Mouse (Mus musculus) stomach, embryonic 16.5 days (tissue): ENCODE results near the gene Cap1. TPM values are rescaled to one million over a fixed set of nuclear protein-coding genes. Genes with fewer than 3 reads are reported as not detected.

Source experiments
- ATAC-seq: fragments of 200-750 bp; cut with Nextera tagmentation; 2 replicates; pipeline ENCODE4 v1.8.0; 2017; ENCODE audit warnings: moderate number of reproducible peaks, moderate TSS enrichment; ENCODE audit not compliant: insufficient read depth, low FRiP score
- H3K27ac ChIP-seq: fragments of 300-500 bp; sonication (generic); 2 replicates; pipeline ENCODE4 v1.5.1; 2014; ENCODE audit warnings: low read length
- H3K27me3 ChIP-seq: fragments of 300-500 bp; sonication (generic); 2 replicates; pipeline ENCODE4 v1.6.1; 2014; ENCODE audit warnings: low read length, control low read depth, mixed read lengths; ENCODE audit not compliant: control insufficient read depth, insufficient read depth
- H3K36me3 ChIP-seq: fragments of 300-500 bp; sonication (generic); 2 replicates; pipeline ENCODE4 v1.6.1; 2014; ENCODE audit warnings: low read length; ENCODE audit not compliant: control insufficient read depth, insufficient read depth
- H3K4me1 ChIP-seq: fragments of 300-500 bp; sonication (generic); 2 replicates; pipeline ENCODE4 v1.6.1; 2014; ENCODE audit warnings: low read length, control low read depth, mixed read lengths; ENCODE audit not compliant: control insufficient read depth, insufficient read depth
- H3K4me2 ChIP-seq: fragments of 300-500 bp; sonication (generic); 2 replicates; pipeline ENCODE4 v1.6.1; 2014; ENCODE audit warnings: low read depth, low read length, mixed read lengths
- H3K4me3 ChIP-seq: fragments of 300-500 bp; sonication (generic); replicated peaks from 2 replicates; pipeline ENCODE4 v1.5.1; 2014; ENCODE audit warnings: mild to moderate bottlenecking, low read length
- H3K9ac ChIP-seq: fragments of 300-500 bp; sonication (generic); 2 replicates; pipeline ENCODE4 v1.6.1; 2014; ENCODE audit warnings: low read length
- H3K9me3 ChIP-seq: fragments of 300-500 bp; sonication (generic); replicated peaks from 2 replicates; pipeline ENCODE4 v1.6.1; 2016; ENCODE audit warnings: low read length, control low read depth; ENCODE audit not compliant: control insufficient read depth
- WGBS: fragments of 180-500 bp; shearing (Covaris S2); extraction: QIAGEN DNeasy Blood & Tissue Kit; methylation state at CpG from one replicate; pipeline ENCODE4 v1.1.7; 2014; 5-methylcytosine and 5-hydroxymethylcytosine counted together
- polyA plus RNA-seq: library from polyadenylated mRNA; unstranded; fragments of >200 nt; fragmentation: Nextera tagmentation; extraction: Ambion mirVana; gene quantifications from 2 replicates; pipeline ENCODE4 v1.2.1, GENCODE M21; 2015

The Cap1 gene
- polyA plus RNA-seq, 1 experiment from 2014 or later, result 75.1 TPM

DNA sequence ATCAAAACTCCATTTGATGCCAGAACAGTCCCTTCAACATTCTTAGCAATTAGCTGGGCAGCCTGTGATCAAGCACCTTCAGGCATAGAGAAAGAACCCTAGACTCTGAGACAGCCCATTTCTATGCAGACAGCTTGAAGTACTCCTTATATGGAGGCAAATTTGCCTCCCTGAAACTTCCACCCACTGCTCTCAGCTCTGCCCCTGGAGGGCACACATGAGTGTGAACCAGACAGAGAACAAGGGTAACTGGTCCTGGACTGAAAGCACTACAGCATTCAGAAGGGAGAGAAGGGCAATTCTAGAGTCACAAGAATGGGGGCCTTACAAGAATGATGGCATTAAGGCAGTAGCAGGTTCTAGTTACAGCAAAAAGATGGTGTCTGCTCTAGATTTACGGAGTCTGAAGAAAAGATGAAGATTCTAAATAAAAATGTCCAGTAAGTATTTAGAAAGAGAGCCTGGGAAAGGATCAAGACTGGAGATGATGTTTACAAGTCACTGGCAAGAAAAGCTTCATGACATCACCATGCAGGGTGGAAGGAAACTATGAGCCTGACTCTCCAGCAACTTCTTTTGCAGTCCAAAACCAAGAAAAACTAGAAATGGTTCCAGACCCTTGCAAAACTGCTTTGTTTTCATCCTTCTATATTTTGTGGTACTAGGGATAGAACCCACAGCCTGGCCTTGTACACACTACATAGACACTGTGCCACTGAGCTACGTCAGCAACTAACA lies 7.4 kb downstream of the Cap1 start:
- ATAC-seq, result 0 out of 2 replicates have a peak, but pooled peaks have one; percentile 50
- H3K9me3 ChIP-seq, result no peaks in the 10 kb centered on the region
- no peaks in the 10 kb centered on the region for H3K27me3 ChIP-seq
- H3K9ac ChIP-seq, result no peak overlapping the region
- peaks cover 24% of the 10 kb centered on the region for H3K4me1 ChIP-seq
- H3K27ac ChIP-seq, result peak overlapping the region; percentile 66
- H3K4me3 ChIP-seq, result no peak overlapping the region
- H3K36me3 ChIP-seq, result no peaks in the 10 kb centered on the region
- H3K4me2 ChIP-seq, result no peak overlapping the region
- 80% methylated on average over 2 of the region's 2 CpGs for WGBS

DNA sequence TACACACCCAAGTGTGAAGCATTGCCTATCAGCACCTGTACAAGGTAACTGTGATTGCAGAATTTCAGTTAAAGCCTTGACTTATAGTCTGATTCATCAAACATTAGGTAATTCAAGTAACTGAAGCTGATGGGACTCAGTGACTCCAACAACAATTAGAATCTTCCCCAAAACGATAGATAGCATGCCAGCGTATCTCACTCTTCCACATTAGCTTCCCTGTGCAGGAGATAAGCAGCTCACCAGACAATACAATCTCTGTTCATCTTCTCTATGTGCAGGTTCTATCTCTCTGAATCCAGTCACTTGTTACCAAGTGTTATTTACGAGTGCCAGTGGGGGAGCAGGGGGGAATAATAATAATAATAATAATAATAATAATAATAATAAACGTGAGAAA lies 12.3 kb downstream of the Cap1 start:
- no peak for ATAC-seq
- Histone ChIP-seq H3K4me3 (no peak overlapping the region), H3K9ac (no peak overlapping the region), H3K27me3 (no peaks in the 10 kb centered on the region), H3K27ac (no peak overlapping the region), H3K9me3 (no peaks in the 10 kb centered on the region), H3K4me2 (no peak overlapping the region), H3K36me3 (peaks cover 14% of the 10 kb centered on the region), H3K4me1 (peaks cover 3% of the 10 kb centered on the region)
- WGBS, result 85% methylated on average over 4 of the region's 4 CpGs

DNA sequence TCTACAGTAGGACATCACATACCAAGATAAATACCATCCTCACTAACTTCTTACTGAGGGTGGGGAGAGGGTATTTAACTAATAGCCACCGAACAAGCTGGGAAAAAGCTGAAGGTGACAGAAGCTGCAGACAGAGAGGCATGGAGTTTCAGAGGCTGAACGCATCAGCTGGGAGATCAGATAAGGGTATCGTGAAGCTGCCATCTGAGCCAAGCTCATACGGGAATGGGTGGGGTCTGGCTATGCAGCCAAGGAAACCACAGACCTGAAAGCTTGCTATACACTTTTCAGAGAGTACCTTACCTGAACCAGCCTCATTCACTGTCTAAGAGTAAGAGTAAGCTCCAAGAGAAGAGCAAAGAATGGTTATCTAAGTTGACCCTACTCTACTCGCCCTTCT lies 12.9 kb downstream of the Cap1 start:
- no peak overlapping the region for H3K9ac ChIP-seq
- H3K4me3 ChIP-seq, result no peak overlapping the region
- H3K4me2 ChIP-seq, result no peak overlapping the region
- WGBS, result 60% methylated on average over 5 of the region's 5 CpGs
- no peaks in the 10 kb centered on the region for H3K9me3 ChIP-seq
- no peaks in the 10 kb centered on the region for H3K4me1 ChIP-seq
- H3K36me3 ChIP-seq, result peaks cover 14% of the 10 kb centered on the region
- H3K27ac ChIP-seq, result no peak overlapping the region
- no peak for ATAC-seq
- no peaks in the 10 kb centered on the region for H3K27me3 ChIP-seq

- Histone ChIP-seq H3K36me3 (peaks cover 17% of the 10 kb centered on the region), H3K9me3 (no peaks in the 10 kb centered on the region), H3K4me1 (no peaks in the 10 kb centered on the region), H3K4me3 (no peak overlapping the region), H3K27me3 (no peaks in the 10 kb centered on the region), H3K27ac (no peak overlapping the region), H3K9ac (no peak overlapping the region), H3K4me2 (no peak overlapping the region)
- 80% methylated on average over 2 of the region's 2 CpGs for WGBS
- ATAC-seq, result no peak
Observed at GRCm38 (mm10) chr4:122871989-122872388, 13.9 kb downstream of the Cap1 start.

- ATAC-seq, result no peak
- no peaks in the 10 kb centered on the region for H3K27me3 ChIP-seq
Observed at GRCm38 (mm10) chr4:122871269-122871668, 14.6 kb downstream of the Cap1 start.

GRCm38 (mm10) chr4:122870741-122871140 lies 15.1 kb downstream of the Cap1 start:
- no peaks in the 10 kb centered on the region for H3K9me3 ChIP-seq
- no peak overlapping the region for H3K4me3 ChIP-seq
- H3K4me2 ChIP-seq, result no peak overlapping the region
- WGBS, result 78% methylated on average over 5 of the region's 5 CpGs
- no peak overlapping the region for H3K9ac ChIP-seq
- ATAC-seq, result no peak
- peaks cover 17% of the 10 kb centered on the region for H3K36me3 ChIP-seq
- no peaks in the 10 kb centered on the region for H3K27me3 ChIP-seq
- H3K4me1 ChIP-seq, result no peaks in the 10 kb centered on the region
- H3K27ac ChIP-seq, result no peak overlapping the region

More at GRCm38 (mm10) chr4:122871269-122871668, 14.6 kb downstream of the Cap1 start:
- no peak overlapping the region for H3K9ac ChIP-seq
- no peak overlapping the region for H3K27ac ChIP-seq
- 91% methylated on average over 11 of the region's 11 CpGs for WGBS
- peaks cover 17% of the 10 kb centered on the region for H3K36me3 ChIP-seq
- H3K4me3 ChIP-seq, result no peak overlapping the region
- H3K4me1 ChIP-seq, result no peaks in the 10 kb centered on the region
- H3K9me3 ChIP-seq, result no peaks in the 10 kb centered on the region
- no peak overlapping the region for H3K4me2 ChIP-seq

GRCm38 (mm10) chr4:122870027-122870426 lies 15.8 kb downstream of the Cap1 start:
- Histone ChIP-seq H3K4me3 (no peak overlapping the region), H3K27ac (no peak overlapping the region), H3K9me3 (no peaks in the 10 kb centered on the region), H3K4me1 (no peaks in the 10 kb centered on the region), H3K4me2 (no peak overlapping the region), H3K9ac (no peak overlapping the region), H3K27me3 (no peaks in the 10 kb centered on the region), H3K36me3 (peaks cover 23% of the 10 kb centered on the region)
- ATAC-seq, result no peak

GRCm38 (mm10) chr4:122868041-122868440 lies 17.8 kb downstream of the Cap1 start:
- ATAC-seq, result no peak
- WGBS, result 82% methylated on average over 1 of the region's 1 CpGs
- Histone ChIP-seq H3K4me1 (no peaks in the 10 kb centered on the region), H3K36me3 (peaks cover 36% of the 10 kb centered on the region), H3K27me3 (no peaks in the 10 kb centered on the region), H3K4me3 (no peak overlapping the region), H3K4me2 (no peak overlapping the region), H3K27ac (no peak overlapping the region), H3K9ac (no peak overlapping the region), H3K9me3 (no peaks in the 10 kb centered on the region)

DNA sequence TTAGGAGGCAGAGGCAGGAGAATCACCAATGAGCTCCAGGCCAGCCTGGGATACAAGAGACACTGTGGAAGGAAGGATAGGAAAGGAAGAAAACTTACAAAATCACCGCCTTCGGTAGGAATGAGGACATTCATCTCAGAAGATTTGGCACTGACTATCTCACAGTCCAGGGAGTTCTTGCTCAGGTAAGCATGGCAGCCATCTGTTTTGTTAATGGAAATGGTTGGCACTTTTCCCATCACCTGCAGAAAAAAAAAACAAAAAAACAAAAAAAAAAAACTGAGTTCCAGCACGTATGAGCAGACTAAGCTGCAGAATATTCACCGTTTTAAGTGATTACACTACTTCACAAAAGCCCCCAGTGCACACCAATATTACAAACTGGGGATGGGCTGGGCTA lies 24.0 kb downstream of the Cap1 start:
- 90% methylated on average over 4 of the region's 4 CpGs for whole genome bisulfite sequencing

More for the DNA sequence above, 24.0 kb downstream of the Cap1 start:
- Histone ChIP-seq H3K4me1 (no peaks in the 10 kb centered on the region), H3K4me3 (no peak overlapping the region), H3K9me3 (no peaks in the 10 kb centered on the region), H3K36me3 (peaks cover 39% of the 10 kb centered on the region), H3K9ac (no peak overlapping the region), H3K27ac (no peak overlapping the region), H3K27me3 (no peaks in the 10 kb centered on the region), H3K4me2 (no peak overlapping the region)
- ATAC-seq, result no peak
